Mouse (Mus musculus): ENCODE data around the gene Cideb.
A peak's percentile ranks its signal among the peaks of the same experiment; 100 is the strongest.

Gene Cideb

GRCm38 (mm10) chr14:55721700-55722437 is 36.4 kb downstream of the Cideb start, which contains the start of gene Rabggta:
Rabggta (minus strand) TSS chr14:55722263.
- DNase-seq: peak; percentile 93

GRCm38 (mm10) chr14:55721076-55721475 is 37.2 kb downstream of the Cideb start:
- no peak for DNase-seq

- no peak for DNase-seq
Measured at GRCm38 (mm10) chr14:55720666-55721065, 37.6 kb downstream of the Cideb start.

- DNase-seq: no peak
Measured at GRCm38 (mm10) chr14:55719737-55720136, 38.5 kb downstream of the Cideb start.

GRCm38 (mm10) chr14:55716884-55717283 is 41.4 kb downstream of the Cideb start:
- no peak for DNase-seq

- no peak for DNase-seq
Measured at GRCm38 (mm10) chr14:55716271-55716670, 42.0 kb downstream of the Cideb start.

- peak; percentile 31 for DNase-seq
Measured at GRCm38 (mm10) chr14:55714893-55715292, 43.4 kb downstream of the Cideb start.

GRCm38 (mm10) chr14:55713729-55714122 is 44.5 kb downstream of the Cideb start, which contains the start of gene Tgm1:
Tgm1 (minus strand) TSS chr14:55713926.
- DNase-seq: no peak

- DNase-seq: peak; percentile 66
Measured at GRCm38 (mm10) chr14:55713007-55713728, 45.1 kb downstream of the Cideb start.

GRCm38 (mm10) chr14:55711786-55712185 is 46.5 kb downstream of the Cideb start:
- DNase-seq: no peak

- DNase-seq: no peak
Measured at GRCm38 (mm10) chr14:55709509-55709908, 48.7 kb downstream of the Cideb start.

GRCm38 (mm10) chr14:55707397-55707796 is 50.9 kb downstream of the Cideb start:
- no peak for DNase-seq

- no peak for DNase-seq
Measured at GRCm38 (mm10) chr14:55706051-55706600, 52.1 kb downstream of the Cideb start.

All from lung, postnatal 14 days (tissue).